Mouse (Mus musculus) spleen, adult 12 weeks (tissue): Measurements from ENCODE around the gene Srprb.
"Not testable (repeated sequence)": the region's sequence is repeated elsewhere in the genome, so short reads cannot be mapped to it uniquely, and the experiment has no call there.

ENCODE experiments used
- DNase-seq: peaks from one replicate; pipeline ENCODE4 v3.0.0; 2022; ENCODE audit warnings: low spot score

The Srprb gene

DNA sequence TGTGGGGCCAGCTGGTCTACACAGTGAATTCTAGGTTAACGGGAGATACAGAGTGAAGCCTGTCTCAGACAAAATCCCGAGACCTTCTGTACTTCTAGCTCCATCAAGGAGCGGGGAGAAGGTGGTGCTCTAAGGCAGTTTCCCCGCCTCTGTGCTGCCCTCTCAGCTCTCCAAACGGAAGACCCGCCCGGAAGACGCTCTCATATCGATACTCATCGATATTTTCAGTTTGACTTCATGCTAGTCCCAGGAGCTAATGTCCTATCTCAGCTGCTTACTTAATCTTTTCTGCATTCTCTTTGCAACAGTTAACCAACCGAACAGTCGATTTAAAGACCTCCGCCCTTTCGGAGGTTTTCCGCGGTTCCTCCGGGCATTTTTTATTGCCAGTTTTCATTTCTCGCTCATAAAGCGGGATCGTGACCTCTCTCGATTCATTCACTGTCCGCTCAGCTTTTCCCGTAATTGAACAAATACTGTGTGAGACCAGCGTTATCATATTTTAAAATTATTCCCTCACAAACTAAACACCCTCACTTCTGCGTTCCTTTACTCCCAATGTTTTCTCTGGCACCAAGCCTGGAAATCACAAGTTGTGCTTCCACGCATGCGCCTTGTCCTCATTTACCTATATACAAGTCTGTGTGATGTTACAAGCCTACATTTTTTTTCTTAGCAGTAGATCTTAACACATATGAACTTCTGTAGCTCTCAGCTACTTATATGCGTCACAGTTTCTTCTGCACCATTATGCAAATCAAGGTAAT is 10.9 kb upstream of the Srprb start:
- DNase-seq, result no peak

- no peak for DNase-seq
Observed at GRCm38 (mm10) chr9:103208802-103209423, 7.0 kb upstream of the Srprb start.

DNA sequence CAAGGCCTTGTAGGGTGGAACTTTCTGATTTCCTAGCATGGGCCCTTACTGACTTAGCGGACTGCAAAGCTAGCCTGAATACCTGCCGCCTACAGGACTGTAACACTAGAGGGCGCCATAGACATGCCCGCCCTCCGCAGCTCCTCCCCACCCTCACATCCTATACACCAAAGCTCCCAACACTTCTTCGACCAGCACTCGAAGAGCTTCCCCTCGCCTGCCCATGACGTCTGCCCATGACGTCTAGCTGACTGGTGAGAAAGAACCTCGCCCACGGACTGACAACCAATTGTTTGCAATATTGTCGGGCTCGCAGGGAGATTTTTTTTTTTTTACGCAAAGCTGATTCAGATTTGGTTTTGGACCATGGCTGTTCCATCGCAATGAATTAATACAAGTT is 5.9 kb upstream of the Srprb start:
- DNase-seq, result peak; percentile 35

DNA sequence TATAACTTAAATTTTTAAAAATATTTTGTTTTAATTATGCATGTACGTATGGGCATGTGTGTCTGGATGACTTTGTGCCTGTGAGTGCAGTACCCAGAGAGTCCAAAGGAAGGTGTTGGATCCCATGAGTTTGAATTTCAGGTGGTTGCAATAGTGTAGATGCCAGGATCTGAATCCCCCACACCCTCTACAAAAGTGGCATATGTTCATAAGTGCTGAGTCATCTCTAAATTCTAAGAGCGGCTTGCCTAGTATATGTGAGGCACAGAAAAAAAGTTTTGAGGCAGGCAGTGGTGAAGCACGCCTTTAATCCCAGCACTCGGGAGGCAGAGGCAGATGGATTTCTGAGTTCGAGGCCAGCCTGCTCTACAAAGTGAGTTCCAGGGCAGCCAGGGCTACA is 3.8 kb upstream of the Srprb start:
- no peak for DNase-seq

DNA sequence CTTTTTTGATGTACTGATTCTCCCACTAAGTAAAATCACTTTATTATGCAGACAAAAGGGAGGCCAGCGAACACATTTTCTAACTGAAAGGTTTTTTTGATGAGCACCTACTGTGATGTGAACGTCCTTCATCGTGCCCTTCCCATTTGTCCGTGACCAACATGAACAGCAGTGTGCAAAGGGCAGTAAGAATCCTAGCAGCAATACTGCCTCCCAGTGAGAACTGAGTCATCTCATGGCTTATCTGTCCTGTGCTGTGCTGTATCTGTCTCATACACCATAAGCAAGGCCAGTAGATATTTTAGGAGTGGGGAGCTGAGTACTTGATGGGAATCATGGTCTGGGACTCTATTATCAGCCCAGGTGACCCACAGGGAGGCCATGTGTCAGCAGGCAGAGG is 13.5 kb downstream of the Srprb start:
- no peak for DNase-seq

- DNase-seq, result no peak
Observed at GRCm38 (mm10) chr9:103186747-103187146, 15.2 kb downstream of the Srprb start.

- no peak for DNase-seq
Observed at GRCm38 (mm10) chr9:103185946-103186345, 16.0 kb downstream of the Srprb start.

- DNase-seq, result no peak
Observed at GRCm38 (mm10) chr9:103184855-103185254, 17.1 kb downstream of the Srprb start.

DNA sequence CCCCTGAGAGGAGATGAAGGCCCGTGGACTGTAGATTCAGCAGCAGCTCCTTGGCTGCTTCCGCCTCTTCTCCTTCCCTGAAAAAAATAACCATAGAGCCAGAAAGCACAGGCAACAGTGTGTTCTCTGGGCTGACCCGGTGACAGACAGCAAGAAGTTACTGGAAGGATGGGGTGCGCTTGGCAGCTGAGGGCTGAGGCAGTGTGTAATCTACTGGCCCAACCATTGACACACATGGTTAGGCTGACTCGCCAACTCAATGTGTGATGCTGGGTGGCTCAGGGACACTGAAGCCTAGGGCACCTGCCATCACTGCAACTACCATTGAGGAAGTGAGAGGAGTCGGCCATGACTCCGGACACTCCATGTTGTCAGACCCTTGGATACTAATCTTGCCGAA is 20.1 kb downstream of the Srprb start:
- DNase-seq, result no peak

DNA sequence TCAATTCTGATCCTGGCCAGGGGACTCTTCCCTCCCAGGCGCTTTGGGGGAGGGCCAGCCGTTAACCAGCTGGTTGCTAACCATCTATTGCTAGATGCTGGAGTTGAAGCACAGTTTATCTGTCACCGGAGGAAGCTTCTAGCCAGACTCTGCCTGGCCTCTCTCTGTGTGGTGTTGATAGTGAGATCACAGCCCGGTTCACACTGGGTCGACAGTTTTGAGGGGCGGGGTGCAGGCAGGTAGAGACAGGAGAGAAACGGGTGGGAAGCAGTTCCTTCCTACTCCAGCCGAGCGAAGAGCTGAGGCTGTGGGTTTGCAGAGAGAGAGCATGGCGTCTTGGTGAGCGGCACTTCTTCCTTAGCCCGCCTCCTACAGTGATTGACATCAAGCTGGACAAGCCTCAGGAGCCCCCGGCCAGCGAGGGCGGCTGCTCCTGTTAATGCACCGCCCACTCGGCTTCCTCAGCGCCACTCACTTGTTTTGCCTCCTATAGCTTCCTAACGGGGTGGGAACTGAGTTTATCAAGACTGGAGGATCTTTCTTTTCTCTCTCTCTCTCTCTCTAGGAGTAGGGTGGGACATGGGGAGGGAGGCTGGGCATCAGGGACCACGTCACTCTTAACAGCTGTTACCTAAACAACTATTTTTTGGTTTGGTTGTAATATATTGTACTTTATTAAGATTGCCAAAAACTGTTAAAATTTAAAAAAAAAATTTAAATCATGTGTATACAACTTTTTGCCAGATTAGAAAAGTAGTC is 21.0 kb downstream of the Srprb start:
- DNase-seq, result peak; percentile 22

- peak; percentile 8 for DNase-seq
Observed at GRCm38 (mm10) chr9:103180303-103180702, 21.6 kb downstream of the Srprb start.

DNA sequence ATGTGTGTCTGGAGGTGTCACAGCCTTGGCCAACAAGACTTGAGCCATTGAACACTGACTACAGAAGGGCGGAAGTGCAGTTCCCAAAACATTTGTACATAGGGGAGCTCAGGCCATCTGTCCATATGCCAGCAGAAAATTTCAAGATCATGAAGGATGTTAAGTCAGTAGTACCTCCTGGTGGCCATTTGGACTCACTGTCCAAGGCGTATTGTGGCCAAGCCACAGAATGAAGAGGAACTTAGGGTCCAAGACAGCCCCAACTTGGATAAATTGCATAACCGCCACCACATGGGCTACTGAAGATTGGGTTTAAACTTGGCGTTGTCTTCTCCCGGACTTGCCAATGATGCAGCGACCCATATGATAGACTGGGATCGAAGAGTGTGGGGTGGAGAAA is 26.2 kb downstream of the Srprb start:
- no peak for DNase-seq

GRCm38 (mm10) chr9:103174771-103175519 is 27.0 kb downstream of the Srprb start:
- DNase-seq, result no peak

- DNase-seq, result no peak
Observed at GRCm38 (mm10) chr9:103168771-103169170, 33.2 kb downstream of the Srprb start.

DNA sequence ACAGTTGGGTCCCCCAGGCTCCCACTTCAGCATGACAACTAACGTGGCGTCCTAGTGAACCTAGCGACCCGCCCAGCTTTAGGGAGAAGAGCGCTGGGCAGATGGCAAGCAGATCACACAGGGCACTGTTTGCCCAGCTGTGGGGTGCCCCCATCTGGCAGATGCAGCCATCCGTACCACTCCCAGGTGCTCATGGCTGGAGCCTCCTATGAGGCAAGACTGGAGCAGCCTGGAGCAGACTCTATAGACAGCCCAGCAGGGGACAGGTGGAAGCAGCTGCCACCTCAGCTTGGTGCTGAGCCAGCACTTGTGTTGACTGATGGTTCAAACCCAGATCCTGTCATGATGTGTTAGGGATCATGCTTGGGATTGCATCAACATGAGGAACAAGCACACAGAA is 33.9 kb downstream of the Srprb start:
- no peak for DNase-seq

- DNase-seq, result no peak
Observed at GRCm38 (mm10) chr9:103163806-103164205, 38.1 kb downstream of the Srprb start.

DNA sequence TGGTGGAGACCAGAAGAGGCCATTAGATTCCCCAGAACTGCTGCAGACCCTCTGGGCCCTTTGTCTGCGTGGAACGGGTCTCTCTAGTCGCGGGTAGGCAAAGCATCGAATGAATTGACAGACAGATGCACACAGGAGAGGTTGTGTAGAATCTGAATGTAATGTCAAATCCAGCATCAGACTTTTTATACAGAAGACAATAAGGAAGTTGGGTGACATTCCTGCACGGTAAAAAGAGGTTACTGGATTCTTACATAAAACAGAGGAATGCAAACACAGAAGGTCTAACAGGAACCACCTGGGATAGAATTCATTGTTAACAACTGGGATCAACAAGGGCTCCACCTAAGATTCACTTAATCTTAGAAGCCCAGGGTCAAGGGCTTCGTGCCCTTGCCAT is 46.8 kb downstream of the Srprb start:
- DNase-seq, result not testable (repeated sequence)

DNA sequence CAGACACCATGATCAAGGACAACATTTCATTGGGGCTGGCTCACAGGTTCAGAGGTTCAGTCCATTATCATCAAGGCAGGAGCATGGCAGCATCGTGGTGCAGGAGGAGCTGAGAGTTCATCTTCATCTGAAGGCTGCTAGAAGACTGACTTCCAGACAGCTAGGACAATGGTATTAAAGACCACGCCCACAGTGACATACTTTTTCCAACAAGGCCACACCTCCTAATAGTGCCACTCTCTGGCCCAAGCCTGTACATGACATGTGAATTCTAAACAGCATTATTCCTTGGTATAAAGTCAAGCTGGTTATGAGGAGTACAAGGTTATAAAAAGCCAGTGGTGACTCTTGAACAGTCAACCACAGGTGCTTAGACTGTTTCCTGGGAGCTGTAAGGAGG is 47.4 kb downstream of the Srprb start:
- DNase-seq, result no peak

GRCm38 (mm10) chr9:103153286-103153685 is 48.7 kb downstream of the Srprb start:
- DNase-seq, result no peak

- DNase-seq, result no peak
Observed at GRCm38 (mm10) chr9:103149074-103149799, 52.7 kb downstream of the Srprb start.

GRCm38 (mm10) chr9:103147103-103147502 is 54.8 kb downstream of the Srprb start:
- no peak for DNase-seq

DNA sequence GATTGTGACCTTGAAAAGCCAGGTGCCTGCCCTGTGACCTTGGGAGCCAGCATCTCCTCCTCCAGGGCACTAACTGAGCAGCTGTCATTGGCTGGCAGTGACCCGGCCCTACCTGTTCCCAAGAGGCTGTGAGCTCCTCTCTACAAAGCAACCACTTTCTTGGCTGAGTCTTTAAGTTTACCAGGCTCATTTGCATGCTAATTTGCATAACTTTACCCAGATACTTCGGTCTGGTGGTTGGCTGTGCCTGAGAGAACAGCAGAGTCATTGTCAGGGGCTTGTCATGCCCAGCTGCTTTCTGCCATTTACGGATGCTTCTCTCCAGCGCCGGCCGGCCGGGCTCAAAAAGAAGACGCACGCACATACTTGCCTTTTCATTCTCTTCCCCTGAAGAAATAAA is 55.2 kb downstream of the Srprb start:
- DNase-seq, result no peak
